Mouse (Mus musculus) midbrain, embryonic 14.5 days (tissue): ENCODE measurements at regions not wholly inside any gene's neighbourhood (a gene's known extent, or its start where the extent isn't known, plus 50 kb on each side); places are given as distances from the start of the nearest gene placed in this dataset.
A peak's percentile ranks its signal among the peaks of the same experiment; 100 is the strongest.

Source experiments
- ATAC-seq: fragments of 200-750 bp; cut with Nextera tagmentation; 2 replicates; pipeline ENCODE4 v1.8.0; 2017; ENCODE audit warnings: moderate number of reproducible peaks, moderate library complexity; ENCODE audit not compliant: low FRiP score, low TSS enrichment
- DNase-seq: peaks from one replicate; pipeline ENCODE4 v3.0.0-alpha.2; 2015
- H3K27ac ChIP-seq: fragments of 300-500 bp; sonication (generic); replicated peaks from 2 replicates; pipeline ENCODE4 v1.5.1; 2014; ENCODE audit warnings: mild to moderate bottlenecking, low read depth, low read length, moderate library complexity
- H3K27me3 ChIP-seq: fragments of 300-500 bp; sonication (generic); 2 replicates; pipeline ENCODE4 v1.6.1; 2014; ENCODE audit warnings: low read length, control low read depth, mixed read lengths; ENCODE audit not compliant: control insufficient read depth, insufficient read depth
- H3K36me3 ChIP-seq: fragments of 300-500 bp; sonication (generic); 2 replicates; pipeline ENCODE4 v1.6.1; 2014; ENCODE audit warnings: low read length, control low read depth; ENCODE audit not compliant: control insufficient read depth, insufficient read depth
- H3K4me1 ChIP-seq: fragments of 300-500 bp; sonication (generic); 2 replicates; pipeline ENCODE4 v1.6.1; 2014; ENCODE audit warnings: mild to moderate bottlenecking, antibody characterized with exemption, low read length, control low read depth; ENCODE audit not compliant: control insufficient read depth, insufficient read depth
- H3K4me2 ChIP-seq: fragments of 300-500 bp; sonication (generic); 2 replicates; pipeline ENCODE4 v1.6.1; 2014; ENCODE audit warnings: mild to moderate bottlenecking, low read length, moderate library complexity
- H3K4me3 ChIP-seq: fragments of 300-500 bp; sonication (generic); replicated peaks from 2 replicates; pipeline ENCODE4 v1.5.1; 2014; ENCODE audit warnings: low read depth, low read length
- H3K9ac ChIP-seq: fragments of 300-500 bp; sonication (generic); replicated peaks from 2 replicates; pipeline ENCODE4 v1.6.1; 2014; ENCODE audit warnings: mild to moderate bottlenecking, low read length, moderate library complexity
- H3K9me3 ChIP-seq: fragments of 300-500 bp; sonication (generic); 2 replicates; pipeline ENCODE4 v1.6.1; 2016; ENCODE audit warnings: low read length, control low read depth, mixed read lengths; ENCODE audit not compliant: control insufficient read depth
- WGBS: fragments of 180-500 bp; shearing (Covaris S2); extraction: QIAGEN DNeasy Blood & Tissue Kit; methylation state at CpG from one replicate; pipeline ENCODE4 v1.1.7; 2014; 5-methylcytosine and 5-hydroxymethylcytosine counted together

DNA sequence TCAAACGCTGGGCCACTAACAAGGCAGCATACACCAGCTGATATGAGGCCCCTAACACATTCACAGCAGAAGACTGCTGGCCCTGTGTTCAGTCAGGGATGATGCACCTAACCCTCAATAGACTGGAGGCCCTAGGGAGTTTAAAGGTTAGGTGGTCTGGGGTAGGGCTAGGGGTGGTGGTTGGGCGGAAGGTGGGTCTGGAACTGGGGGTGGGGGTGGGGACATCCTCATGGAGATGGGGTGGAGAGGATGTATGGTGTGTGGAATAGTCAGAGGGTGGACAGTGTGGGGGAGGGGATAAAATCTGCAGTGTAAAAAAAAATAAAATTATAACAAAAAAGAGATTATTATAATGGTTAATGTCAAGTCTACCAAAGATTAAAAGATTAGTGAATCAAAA lies 165.6 kb upstream of the Slitrk3 start:
- H3K4me2 ChIP-seq: no peak overlapping the region
- ATAC-seq: 0 out of 2 replicates have a peak, but pooled peaks have one; percentile 20
- WGBS: 84% methylated on average over 2 of the region's 2 CpGs
- no peaks in the 10 kb centered on the region for H3K27me3 ChIP-seq
- H3K4me1 ChIP-seq: no peaks in the 10 kb centered on the region
- no peak for DNase-seq
- no peak overlapping the region for H3K4me3 ChIP-seq
- H3K9ac ChIP-seq: no peak overlapping the region
- no peak overlapping the region for H3K27ac ChIP-seq
- H3K36me3 ChIP-seq: no peaks in the 10 kb centered on the region
- H3K9me3 ChIP-seq: no peaks in the 10 kb centered on the region

DNA sequence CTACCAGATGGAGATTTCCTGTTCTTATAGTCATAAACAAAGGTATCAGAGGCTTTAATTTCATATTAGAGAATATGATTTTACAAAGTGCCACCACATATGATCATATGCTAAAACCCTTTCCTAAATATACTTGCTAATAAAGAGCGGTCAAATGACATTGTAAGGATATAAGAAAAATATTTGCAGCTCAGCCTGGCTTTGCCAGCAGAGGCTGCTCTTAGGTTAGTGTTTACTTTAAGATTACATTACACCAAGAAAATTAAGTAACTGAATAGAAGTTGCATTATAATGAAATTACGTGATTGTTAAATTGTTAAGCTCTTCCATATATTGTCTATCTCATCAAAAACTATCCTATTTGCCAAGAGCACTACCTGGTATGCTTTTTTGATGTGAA lies 159.6 kb upstream of the Slitrk3 start:
- Histone ChIP-seq H3K9me3 (no peaks in the 10 kb centered on the region), H3K27me3 (no peaks in the 10 kb centered on the region), H3K4me3 (no peak overlapping the region), H3K4me1 (no peaks in the 10 kb centered on the region), H3K27ac (no peak overlapping the region), H3K36me3 (no peaks in the 10 kb centered on the region), H3K4me2 (no peak overlapping the region), H3K9ac (no peak overlapping the region)
- no peak for ATAC-seq
- 91% methylated on average over 2 of the region's 2 CpGs for WGBS
- DNase-seq: no peak
